Mouse (Mus musculus) heart, postnatal 4 days (tissue): ENCODE results near the gene Csn1s2a. TPM values are rescaled to one million over a fixed set of nuclear protein-coding genes. Genes with fewer than 3 reads are reported as not detected.
"Not testable (repeated sequence)": the region's sequence is repeated elsewhere in the genome, so short reads cannot be mapped to it uniquely, and the experiment has no call there.

Experiments used
- DNase-seq: peaks from one replicate; pipeline ENCODE4 v3.0.0; 2021
- total RNA-seq, 2 experiments: library from RNA; stranded (reverse); gene quantifications; 2 replicates each; pipeline ENCODE4 v1.2.3; 2021

The Csn1s2a gene
- not detected for total RNA-seq

DNA sequence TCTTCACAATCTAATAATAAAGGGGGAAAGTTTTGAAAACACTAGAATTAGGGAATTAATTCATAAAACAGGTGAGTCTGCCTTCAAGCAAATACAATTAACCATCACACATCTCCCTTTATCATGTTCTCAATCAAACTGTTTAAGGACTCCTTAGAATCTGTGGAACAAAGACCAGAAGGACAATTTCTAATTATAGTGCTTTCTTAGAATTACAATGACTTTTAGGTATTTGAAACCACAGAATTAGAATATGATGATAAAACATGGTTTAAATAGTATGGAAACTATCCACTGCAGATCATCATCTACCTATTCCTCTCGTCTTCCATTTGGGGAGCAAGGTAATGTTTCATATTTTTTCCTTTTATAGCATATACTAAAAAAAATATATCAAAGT lies at the start of gene Csn1s2a:
TSS of gene Csn1s2a (plus strand) at position 301 of the 400 bp plus-strand sequence.
- DNase-seq, result no peak

DNA sequence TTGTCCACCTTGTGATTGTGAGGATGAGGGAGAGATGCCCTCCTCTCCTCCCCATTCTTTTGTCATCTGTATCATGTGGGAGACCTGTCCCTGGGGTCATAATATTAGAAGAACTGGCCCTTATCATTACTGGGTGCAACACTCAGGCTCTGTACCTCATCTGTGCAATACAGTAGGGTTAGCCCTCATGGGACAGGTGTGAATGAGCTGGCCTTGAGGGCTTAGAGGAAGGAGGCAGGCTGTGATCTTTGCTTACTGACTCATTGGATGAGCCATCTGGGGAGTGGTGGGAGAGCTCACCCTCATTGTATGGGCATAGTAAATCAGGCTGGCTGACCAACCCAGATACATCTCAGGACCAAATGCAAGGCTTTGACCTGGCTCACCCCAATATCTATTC lies 39.5 kb upstream of the Csn1s2a start:
- DNase-seq, result no peak

DNA sequence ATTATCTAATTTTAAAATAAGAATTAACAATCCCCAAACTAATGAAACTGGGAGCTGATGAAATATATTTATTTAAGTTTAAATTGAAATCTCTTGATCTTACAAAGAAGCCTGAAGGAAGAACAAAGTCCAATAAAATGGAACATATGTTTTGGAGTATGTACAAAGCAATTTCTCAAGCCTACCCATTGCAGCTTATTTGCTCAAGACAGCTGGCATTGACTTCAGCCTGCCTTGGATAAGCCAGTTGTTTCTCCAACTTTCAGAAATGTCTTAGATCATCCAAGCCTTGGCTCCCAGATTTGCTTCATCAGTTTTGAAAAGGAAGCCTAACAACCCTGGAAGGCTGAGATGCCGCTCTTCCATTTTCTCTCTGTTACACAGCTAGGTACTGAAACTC lies 20.9 kb upstream of the Csn1s2a start:
- DNase-seq, result no peak

DNA sequence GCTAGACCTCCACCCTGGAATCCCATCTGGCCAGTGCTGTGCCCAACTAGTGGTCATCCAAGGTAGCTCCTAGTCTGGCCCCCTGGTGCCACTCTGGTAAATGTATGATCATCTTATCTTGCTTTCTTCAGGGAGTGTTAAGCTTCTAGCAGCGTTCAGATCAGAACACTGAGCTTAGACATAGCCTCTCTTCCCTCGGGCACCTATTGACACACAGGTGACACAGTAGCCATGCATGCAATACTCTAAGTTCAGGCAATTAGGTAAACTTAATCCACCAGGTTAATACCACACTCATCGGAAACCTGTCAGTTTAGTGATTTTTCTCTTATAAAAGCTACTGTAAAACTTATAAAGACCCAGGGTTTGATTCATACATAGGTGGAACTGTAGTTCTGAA lies 9.8 kb upstream of the Csn1s2a start:
- no peak for DNase-seq

DNA sequence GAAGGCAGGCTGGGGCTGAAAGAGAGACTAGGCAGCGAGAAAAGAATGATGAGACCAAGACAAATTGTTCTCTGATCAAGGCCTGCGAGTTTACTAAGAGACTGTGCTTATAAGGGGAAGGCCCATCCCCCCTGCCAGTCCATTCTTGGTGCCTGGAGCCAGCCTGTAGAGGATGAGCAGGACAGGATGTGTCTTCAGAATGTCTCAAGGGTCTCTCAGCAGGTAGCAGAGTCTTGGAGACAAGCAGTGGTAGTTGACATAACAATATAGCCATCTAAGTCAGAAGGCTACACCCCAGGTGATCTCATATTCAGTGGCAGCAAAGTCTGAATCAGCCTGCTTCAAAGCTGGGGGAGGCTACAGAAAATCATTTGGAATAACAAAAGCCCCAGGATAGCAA lies 2.2 kb upstream of the Csn1s2a start:
- DNase-seq, result not testable (repeated sequence)

DNA sequence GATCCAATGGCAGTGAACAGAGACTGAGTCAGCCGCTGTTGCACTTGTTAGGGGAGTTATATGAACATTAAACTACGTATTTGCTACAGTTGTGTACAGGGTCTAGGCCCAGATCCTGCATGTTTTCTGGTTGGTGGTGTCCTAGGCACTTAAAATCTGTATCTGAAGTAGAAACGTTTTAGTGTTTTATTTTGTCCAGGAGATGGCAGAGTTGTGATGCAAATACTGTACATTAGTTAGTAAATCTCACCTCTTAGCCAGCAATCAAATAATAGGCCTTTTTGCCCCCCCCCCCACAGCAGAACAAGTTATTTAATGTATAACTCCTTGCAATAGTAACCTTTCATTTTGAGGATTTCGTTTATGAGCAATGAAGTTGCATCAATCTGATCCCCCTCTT lies 8.4 kb downstream of the Csn1s2a start:
- no peak for DNase-seq

DNA sequence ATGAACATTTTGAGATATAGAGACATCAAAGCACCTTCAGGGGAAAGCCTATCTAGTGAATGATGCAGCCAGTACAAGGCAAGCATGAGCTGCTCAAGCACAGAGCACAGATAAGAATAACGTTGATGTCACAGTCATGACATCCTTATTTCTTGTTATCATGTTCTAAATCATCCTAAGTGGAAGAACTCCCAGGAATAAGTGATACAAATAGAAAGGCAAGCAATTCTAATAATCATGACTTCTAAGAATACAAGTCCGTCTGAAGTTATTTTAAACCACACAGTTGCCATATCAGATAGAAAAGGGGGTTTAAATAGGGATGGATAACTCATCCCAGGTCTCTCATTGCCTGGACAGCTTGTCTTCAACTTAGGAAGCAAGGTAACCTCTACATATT lies 33.4 kb downstream of the Csn1s2a start, which contains the start of gene Csn1s2b:
TSS of gene Csn1s2b (plus strand) at position 301 of the 400 bp plus-strand sequence.
- no peak for DNase-seq

DNA sequence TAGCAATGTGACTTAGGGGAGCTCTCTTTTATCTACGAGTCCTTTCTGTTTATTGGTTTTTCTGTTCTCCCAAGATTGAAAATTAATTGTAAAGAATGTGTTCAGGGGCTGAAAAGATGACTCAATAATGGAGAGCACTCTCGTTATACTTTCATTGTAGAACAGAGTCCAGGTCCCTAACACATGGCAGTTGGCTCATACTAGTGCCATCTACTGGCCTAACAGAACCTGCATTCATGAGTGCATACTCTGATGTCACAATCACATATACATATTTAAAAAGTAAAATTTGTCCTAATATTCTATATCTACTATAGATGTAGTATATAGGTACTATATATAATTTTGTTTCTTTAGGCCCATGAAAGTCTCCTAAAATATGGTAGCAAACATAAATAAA lies 34.9 kb downstream of the Csn1s2a start:
- DNase-seq, result no peak

DNA sequence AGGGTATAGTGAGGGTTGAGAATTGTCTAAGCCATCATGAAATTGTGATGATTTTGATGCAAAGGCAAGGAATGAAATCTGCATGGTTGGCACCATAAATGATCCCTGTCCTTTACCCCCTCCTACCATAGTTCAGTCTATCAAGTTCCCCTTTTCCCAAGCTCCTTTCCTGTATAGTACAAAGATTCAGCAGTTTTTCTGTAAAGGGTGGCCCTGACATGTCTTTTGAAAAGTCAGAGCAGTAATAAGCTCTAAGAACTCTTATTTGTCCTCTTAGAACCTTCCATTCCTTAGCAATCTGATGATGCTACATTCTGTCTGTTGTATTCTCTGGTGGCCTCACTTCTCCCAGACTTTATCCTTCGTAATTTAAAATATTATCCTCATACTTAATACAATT lies 51.0 kb downstream of the Csn1s2a start, which contains the start of gene Prr27:
TSS of gene Prr27 (plus strand) at position 301 of the 400 bp plus-strand sequence.
- DNase-seq, result no peak

Other genes with a start within 250 kb of the Csn1s2a start
- gene Sult1b1, start 236.4 kb upstream of the Csn1s2a start, total RNA-seq, result not detected
- not detected for gene Sult1d1, start 205.5 kb upstream of the Csn1s2a start, total RNA-seq
- gene Sult1e1, start 183.0 kb upstream of the Csn1s2a start, total RNA-seq, result not detected
- not detected for gene Csn1s1, start 108.4 kb upstream of the Csn1s2a start, total RNA-seq
- gene Csn2, start 74.9 kb upstream of the Csn1s2a start, total RNA-seq, result not detected
- not detected for gene Csn1s2b, start 33.5 kb downstream of the Csn1s2a start, total RNA-seq
- not detected for gene Prr27, start 51.1 kb downstream of the Csn1s2a start, total RNA-seq
- not detected for gene Odam, start 110.5 kb downstream of the Csn1s2a start, total RNA-seq
- gene Csn3, start 151.0 kb downstream of the Csn1s2a start, total RNA-seq, result not detected
- gene 2310003L06Rik, start 194.9 kb downstream of the Csn1s2a start, total RNA-seq, result not detected
- not detected for gene Gm28434, start 194.9 kb downstream of the Csn1s2a start, total RNA-seq
- not detected for gene Cabs1, start 204.9 kb downstream of the Csn1s2a start, total RNA-seq
- gene Smr3a, start 228.0 kb downstream of the Csn1s2a start, total RNA-seq, result not detected